Mouse (Mus musculus) testis, adult 2 months (tissue): ENCODE data around the gene Zfp800. TPM values are rescaled to one million over a fixed set of nuclear protein-coding genes. Genes with fewer than 3 reads are reported as not detected.
A peak's percentile ranks its signal among the peaks of the same experiment; 100 is the strongest.

ENCODE experiments used
- H3K27ac ChIP-seq: fragments of 200-500 bp; 2 replicates; pipeline ENCODE4 v1.5.1; 2012; ENCODE audit warnings: low read depth, low read length; ENCODE audit not compliant: control insufficient read depth, insufficient read depth
- H3K27me3 ChIP-seq: fragments of 200-500 bp; 2 replicates; pipeline ENCODE4 v1.6.1; 2012; ENCODE audit warnings: mild to moderate bottlenecking, low read length, moderate library complexity; ENCODE audit not compliant: control insufficient read depth, insufficient read depth
- H3K36me3 ChIP-seq: fragments of 200-500 bp; 2 replicates; pipeline ENCODE4 v1.6.1; 2012; ENCODE audit warnings: mild to moderate bottlenecking, low read length; ENCODE audit not compliant: control insufficient read depth, insufficient read depth
- H3K4me1 ChIP-seq: fragments of 200-500 bp; 2 replicates; pipeline ENCODE4 v1.6.1; 2012; ENCODE audit warnings: low read length; ENCODE audit not compliant: control insufficient read depth, insufficient read depth
- H3K4me3 ChIP-seq: fragments of 200-500 bp; 2 replicates; pipeline ENCODE4 v1.5.1; 2012; ENCODE audit warnings: low read depth, mild to moderate bottlenecking, low read length, moderate library complexity, mixed read lengths; ENCODE audit not compliant: control insufficient read depth
- CTCF ChIP-seq: fragments of 200-500 bp; IDR thresholded peaks from 2 replicates; pipeline ENCODE4 v1.5.1; 2012; ENCODE audit warnings: low read depth, mild to moderate bottlenecking, inconsistent platforms, low read length, moderate library complexity; ENCODE audit not compliant: control insufficient read depth, insufficient read depth, insufficient replicate concordance
- POLR2A ChIP-seq: fragments of 200-500 bp; IDR thresholded peaks from 2 replicates; pipeline ENCODE4 v1.6.1; 2012; ENCODE audit warnings: low read depth, mild to moderate bottlenecking, inconsistent platforms, low read length, moderate library complexity; ENCODE audit not compliant: control insufficient read depth
- polyA plus RNA-seq: library from polyadenylated mRNA; depleted of rRNA; stranded (reverse); fragments of >200 nt; gene quantifications from 2 replicates; pipeline ENCODE4 v1.2.3, GENCODE M21; 2012

Zfp800 gene
- polyA plus RNA-seq, 1 experiment: 5.2 TPM

DNA sequence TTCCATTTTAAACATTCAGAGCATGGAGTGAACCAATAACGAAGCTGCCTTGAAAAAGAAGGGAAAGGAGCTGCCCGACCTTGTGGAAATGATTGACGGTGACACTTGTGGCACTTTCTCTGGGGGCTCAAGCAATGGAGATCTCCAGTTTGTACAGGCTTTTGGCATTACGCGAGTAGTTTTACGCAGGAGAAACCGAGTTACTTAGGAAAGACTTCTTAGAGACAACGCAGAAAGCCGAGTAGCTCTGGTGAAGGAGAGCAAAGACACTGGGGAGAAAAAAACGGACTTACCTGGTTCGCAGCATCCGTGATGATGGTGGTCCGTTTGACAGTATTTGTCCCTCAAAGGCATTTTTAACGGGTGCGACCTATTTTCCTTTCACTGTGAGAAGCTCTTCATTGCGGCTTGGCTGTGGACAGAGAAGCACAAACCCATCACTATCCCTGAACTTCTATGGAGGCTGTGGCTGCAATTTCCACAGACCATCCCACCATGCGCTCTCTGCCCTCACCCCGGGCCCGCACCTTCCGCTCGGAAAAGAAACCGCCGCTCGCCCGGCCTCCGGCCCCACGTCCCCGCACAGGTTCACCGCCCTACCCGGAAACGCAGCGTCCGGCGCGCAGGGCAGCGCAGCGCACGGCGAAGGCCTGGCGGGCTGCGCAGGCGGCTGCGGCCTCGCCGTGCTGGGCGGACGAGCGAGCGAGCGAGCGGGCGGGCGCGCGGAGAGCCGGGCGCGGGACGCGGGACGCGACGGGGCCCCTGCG is 137.2 kb downstream of the Zfp800 start:
- peaks cover 7% of the 10 kb centered on the region for H3K4me1 ChIP-seq
- H3K27me3 ChIP-seq: no peaks in the 10 kb centered on the region
- peak overlapping the region; percentile 99 for H3K4me3 ChIP-seq
- H3K36me3 ChIP-seq: peaks cover 4% of the 10 kb centered on the region
- no peak for TF ChIP-seq CTCF
- no peak for TF ChIP-seq POLR2A
- H3K27ac ChIP-seq: peak overlapping the region; percentile 99

DNA sequence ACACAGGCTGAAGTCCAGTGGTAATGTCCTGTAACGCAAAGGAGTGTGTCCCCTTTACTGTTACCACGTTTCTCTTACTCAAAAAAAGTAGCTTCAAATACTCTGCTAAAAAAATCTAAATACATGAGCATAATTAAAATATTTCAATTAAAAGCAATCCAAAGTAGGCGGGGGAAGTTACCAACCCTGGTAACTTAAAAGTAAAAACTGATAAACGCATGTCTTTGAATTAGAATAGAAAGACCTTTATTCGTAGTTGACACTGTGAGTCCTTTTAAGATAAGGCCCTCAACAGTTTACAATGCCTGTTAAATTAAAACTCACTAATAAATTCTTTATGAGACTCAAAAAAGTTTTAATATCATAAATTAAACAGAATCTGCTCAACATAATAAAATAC is 138.1 kb downstream of the Zfp800 start:
- no peaks in the 10 kb centered on the region for H3K27me3 ChIP-seq
- no peak overlapping the region for H3K27ac ChIP-seq
- peaks cover 4% of the 10 kb centered on the region for H3K36me3 ChIP-seq
- no peak overlapping the region for H3K4me3 ChIP-seq
- H3K4me1 ChIP-seq: peaks cover 7% of the 10 kb centered on the region
- TF ChIP-seq CTCF (no peak), POLR2A (no peak)

- Histone ChIP-seq H3K27me3 (no peaks in the 10 kb centered on the region), H3K27ac (no peak overlapping the region), H3K36me3 (peaks cover 4% of the 10 kb centered on the region), H3K4me3 (no peak overlapping the region), H3K4me1 (peaks cover 7% of the 10 kb centered on the region)
- TF ChIP-seq CTCF (no peak), POLR2A (no peak)
Observed at GRCm38 (mm10) chr6:28258440-28258839, 139.4 kb downstream of the Zfp800 start.

- TF ChIP-seq POLR2A: no peak
- H3K4me1 ChIP-seq: peaks cover 7% of the 10 kb centered on the region
- peaks cover 4% of the 10 kb centered on the region for H3K36me3 ChIP-seq
- H3K4me3 ChIP-seq: no peak overlapping the region
- no peak overlapping the region for H3K27ac ChIP-seq
- H3K27me3 ChIP-seq: no peaks in the 10 kb centered on the region
Observed at GRCm38 (mm10) chr6:28257772-28258171, 140.0 kb downstream of the Zfp800 start.

DNA sequence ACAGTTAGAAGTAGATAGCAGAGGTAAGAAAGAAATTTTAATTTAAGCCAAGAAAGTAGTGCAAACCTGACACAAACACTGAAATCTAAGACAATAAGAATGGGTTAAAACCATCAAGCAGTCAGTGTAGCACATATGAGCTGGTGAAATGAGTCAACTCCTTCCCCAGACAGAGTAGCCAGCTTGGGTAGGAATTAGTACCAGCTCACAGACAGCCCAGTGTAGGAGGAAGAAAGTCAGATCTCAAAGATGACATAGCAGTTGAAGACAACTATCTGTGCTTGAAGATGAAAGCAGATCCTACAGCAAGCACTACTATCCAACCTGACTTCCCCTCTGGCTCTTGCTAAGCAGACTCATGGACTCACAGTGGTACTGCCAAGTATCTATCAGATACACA is 145.0 kb downstream of the Zfp800 start:
- TF ChIP-seq POLR2A: no peak
- no peak for TF ChIP-seq CTCF
- Histone ChIP-seq H3K36me3 (no peaks in the 10 kb centered on the region; the same call in 1 of the 2 replicates), H3K27me3 (no peaks in the 10 kb centered on the region), H3K4me3 (no peak overlapping the region), H3K27ac (no peak overlapping the region), H3K4me1 (no peaks in the 10 kb centered on the region)

- Histone ChIP-seq H3K4me1 (no peaks in the 10 kb centered on the region), H3K4me3 (no peak overlapping the region), H3K27me3 (no peaks in the 10 kb centered on the region), H3K27ac (no peak overlapping the region), H3K36me3 (no peaks in the 10 kb centered on the region; the same call in 1 of the 2 replicates)
- TF ChIP-seq POLR2A: no peak
- TF ChIP-seq CTCF: no peak
Observed at GRCm38 (mm10) chr6:28248211-28248610, 149.6 kb downstream of the Zfp800 start.

DNA sequence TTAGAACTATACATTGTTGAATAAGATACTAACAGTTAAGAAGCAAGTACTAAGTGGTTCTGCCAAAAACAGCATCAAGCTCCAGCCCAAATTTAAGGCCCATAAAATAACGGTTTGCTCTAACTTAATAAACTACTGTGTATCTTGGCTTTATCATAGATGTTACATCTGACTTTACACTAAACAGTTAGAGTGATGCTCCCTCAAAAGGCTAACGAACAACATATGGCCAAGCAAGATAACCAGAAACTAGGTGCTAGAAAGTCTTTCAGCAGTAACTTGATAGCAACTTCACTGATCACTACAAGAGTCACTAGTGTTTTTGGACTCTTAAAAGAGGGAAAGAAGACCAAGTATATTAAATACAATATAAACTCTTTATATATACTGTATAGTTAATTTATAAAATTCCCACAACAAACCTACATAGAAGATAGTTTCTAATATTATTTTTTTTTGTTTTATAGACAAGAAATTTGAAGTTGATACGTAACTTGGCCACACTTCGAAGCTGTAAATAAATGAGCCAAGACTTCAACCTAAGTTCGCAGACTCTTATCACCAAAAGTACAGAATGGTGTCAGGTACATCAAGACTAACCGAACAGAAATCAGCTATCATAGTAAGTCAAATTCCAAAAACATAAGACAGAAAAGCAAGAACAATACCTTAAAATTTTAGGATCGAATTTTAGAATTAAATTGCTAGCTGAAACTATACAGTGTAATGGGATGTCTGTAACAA is 165.0 kb downstream of the Zfp800 start:
- Histone ChIP-seq H3K27ac (no peak overlapping the region), H3K4me3 (no peak overlapping the region)
- TF ChIP-seq POLR2A: no peak
- TF ChIP-seq CTCF: no peak

More for the DNA sequence above, 165.0 kb downstream of the Zfp800 start:
- Histone ChIP-seq H3K4me1 (no peaks in the 10 kb centered on the region), H3K36me3 (no peaks in the 10 kb centered on the region), H3K27me3 (no peaks in the 10 kb centered on the region)
